Mouse (Mus musculus): Measurements from ENCODE around the gene Nrip1. TPM values are rescaled to one million over a fixed set of nuclear protein-coding genes. Genes with fewer than 3 reads are reported as not detected.

Gene Nrip1
- 100 to 1,000 TPM in 1 of 2 experiments, 10 to 100 TPM in 1; 87.9 to 104 TPM for polyA plus RNA-seq (2017; shearing (Covaris generic))

DNA sequence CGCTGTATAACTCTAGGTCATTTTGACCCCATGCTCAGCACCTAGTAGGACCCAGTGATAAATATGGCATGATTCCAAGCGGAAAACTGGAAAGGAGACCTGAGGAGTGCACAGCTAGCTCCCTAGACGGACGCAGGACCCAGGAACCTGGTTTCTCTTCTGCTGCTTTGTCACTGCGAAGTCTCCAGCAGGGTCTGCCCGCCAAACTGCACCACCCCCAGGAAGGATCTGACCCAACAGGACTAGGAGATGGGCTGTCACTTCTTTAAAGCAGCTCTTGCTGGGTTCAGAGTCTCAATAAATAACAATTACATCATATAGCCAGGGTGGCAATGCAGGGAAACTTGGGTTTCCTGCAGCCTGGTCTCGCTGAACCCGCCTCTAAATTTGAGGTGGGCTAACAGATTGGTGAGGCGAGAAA is at the start of gene Nrip1:
TSS of gene Nrip1 (minus strand) at position 157 of the 421 bp plus-strand sequence.

